Mouse (Mus musculus): ENCODE measurements at regions not wholly inside any gene's neighbourhood (a gene's known extent, or its start where the extent isn't known, plus 50 kb on each side); places are given as distances from the start of the nearest gene placed in this dataset.

GRCm38 (mm10) chr2:131769656-131770210 lies 89.8 kb downstream of the Erv3 start:
- Histone ChIP-seq H3K27me3 (replicated peaks; ENCODE audit: control insufficient read depth, insufficient read depth, low read length) (no peaks in the 10 kb centered on the region), H3K4me1 (replicated peaks; ENCODE audit: control insufficient read depth, insufficient read depth, low read length) (no peaks in the 10 kb centered on the region), H3K4me2 (ENCODE audit: low read length) (no peak overlapping the region), H3K4me3 (ENCODE audit: low read depth, low read length) (no peak overlapping the region), H3K36me3 (ENCODE audit: control insufficient read depth, insufficient read depth, low read length) (no peaks in the 10 kb centered on the region), H3K9ac (ENCODE audit: low read length) (no peak overlapping the region), H3K9me3 (ENCODE audit: control insufficient read depth, low read length) (no peaks in the 10 kb centered on the region), H3K27ac (ENCODE audit: low read depth) (no peak overlapping the region)
- ATAC-seq (replicated peaks; ENCODE audit: low FRiP score, low TSS enrichment, low read depth) (no peak), DNase-seq (ENCODE audit: low spot score) (no peak)
- 79% methylated on average over 9 of the region's 9 CpGs for WGBS

- H3K27ac ChIP-seq (ENCODE audit: low read depth) = no peak overlapping the region
- no peak for DNase-seq (ENCODE audit: low spot score)
- H3K9ac ChIP-seq (ENCODE audit: low read length) = no peak overlapping the region
- H3K4me2 ChIP-seq (ENCODE audit: low read length) = no peak overlapping the region
- H3K9me3 ChIP-seq (ENCODE audit: control insufficient read depth, low read length) = no peaks in the 10 kb centered on the region
- 95% methylated on average over 9 of the region's 9 CpGs for WGBS
- H3K4me1 ChIP-seq (replicated peaks; ENCODE audit: control insufficient read depth, insufficient read depth, low read length) = no peaks in the 10 kb centered on the region
- ATAC-seq (replicated peaks; ENCODE audit: low FRiP score, low TSS enrichment, low read depth) = no peak
- no peaks in the 10 kb centered on the region for H3K27me3 ChIP-seq (replicated peaks; ENCODE audit: control insufficient read depth, insufficient read depth, low read length)
- H3K36me3 ChIP-seq (ENCODE audit: control insufficient read depth, insufficient read depth, low read length) = no peaks in the 10 kb centered on the region
- H3K4me3 ChIP-seq (ENCODE audit: low read depth, low read length) = no peak overlapping the region
These were observed 93.0 kb downstream of the Erv3 start for GRCm38 (mm10) chr2:131766500-131766899.

- 81% methylated on average over 2 of the region's 2 CpGs for WGBS
- Histone ChIP-seq H3K4me2 (ENCODE audit: low read length) (no peak overlapping the region), H3K36me3 (ENCODE audit: control insufficient read depth, insufficient read depth, low read length) (no peaks in the 10 kb centered on the region), H3K9me3 (ENCODE audit: control insufficient read depth, low read length) (no peaks in the 10 kb centered on the region), H3K4me1 (replicated peaks; ENCODE audit: control insufficient read depth, insufficient read depth, low read length) (no peaks in the 10 kb centered on the region), H3K27me3 (replicated peaks; ENCODE audit: control insufficient read depth, insufficient read depth, low read length) (no peaks in the 10 kb centered on the region), H3K4me3 (ENCODE audit: low read depth, low read length) (no peak overlapping the region), H3K27ac (ENCODE audit: low read depth) (no peak overlapping the region), H3K9ac (ENCODE audit: low read length) (no peak overlapping the region)
- ATAC-seq (replicated peaks; ENCODE audit: low FRiP score, low TSS enrichment, low read depth) (no peak), DNase-seq (ENCODE audit: low spot score) (no peak)
These were observed 98.0 kb downstream of the Erv3 start for GRCm38 (mm10) chr2:131761507-131761906.

GRCm38 (mm10) chr2:131757183-131757903 lies 102.2 kb downstream of the Erv3 start:
- H3K9me3 ChIP-seq (ENCODE audit: control insufficient read depth, low read length) = 0 out of 2 replicates have a peak, but pooled peaks cover 2% of the 10 kb centered on the region
- DNase-seq (ENCODE audit: low spot score) = no peak
- no peaks in the 10 kb centered on the region for H3K27me3 ChIP-seq (replicated peaks; ENCODE audit: control insufficient read depth, insufficient read depth, low read length)
- H3K27ac ChIP-seq (ENCODE audit: low read depth) = no peak overlapping the region
- H3K36me3 ChIP-seq (ENCODE audit: control insufficient read depth, insufficient read depth, low read length) = no peaks in the 10 kb centered on the region
- WGBS = 75% methylated on average over 7 of the region's 7 CpGs
- no peak overlapping the region for H3K4me3 ChIP-seq (ENCODE audit: low read depth, low read length)
- no peak overlapping the region for H3K9ac ChIP-seq (ENCODE audit: low read length)
- no peak for ATAC-seq (replicated peaks; ENCODE audit: low FRiP score, low TSS enrichment, low read depth)
- no peak overlapping the region for H3K4me2 ChIP-seq (ENCODE audit: low read length)
- H3K4me1 ChIP-seq (replicated peaks; ENCODE audit: control insufficient read depth, insufficient read depth, low read length) = no peaks in the 10 kb centered on the region

GRCm38 (mm10) chr2:131755107-131755506 lies 104.4 kb downstream of the Erv3 start:
- DNase-seq (ENCODE audit: low spot score) (no peak), ATAC-seq (replicated peaks; ENCODE audit: low FRiP score, low TSS enrichment, low read depth) (no peak)
- no peaks in the 10 kb centered on the region for H3K36me3 ChIP-seq (ENCODE audit: control insufficient read depth, insufficient read depth, low read length)
- H3K9me3 ChIP-seq (ENCODE audit: control insufficient read depth, low read length) = 0 out of 2 replicates have a peak, but pooled peaks cover 2% of the 10 kb centered on the region
- H3K27ac ChIP-seq (ENCODE audit: low read depth) = no peak overlapping the region
- WGBS = 49% methylated on average over 2 of the region's 2 CpGs
- no peak overlapping the region for H3K4me2 ChIP-seq (ENCODE audit: low read length)
- no peaks in the 10 kb centered on the region for H3K4me1 ChIP-seq (replicated peaks; ENCODE audit: control insufficient read depth, insufficient read depth, low read length)
- no peaks in the 10 kb centered on the region for H3K27me3 ChIP-seq (replicated peaks; ENCODE audit: control insufficient read depth, insufficient read depth, low read length)
- no peak overlapping the region for H3K9ac ChIP-seq (ENCODE audit: low read length)
- no peak overlapping the region for H3K4me3 ChIP-seq (ENCODE audit: low read depth, low read length)

GRCm38 (mm10) chr2:131753436-131753835 lies 106.1 kb downstream of the Erv3 start:
- Histone ChIP-seq H3K36me3 (ENCODE audit: control insufficient read depth, insufficient read depth, low read length) (no peaks in the 10 kb centered on the region), H3K9me3 (ENCODE audit: control insufficient read depth, low read length) (0 out of 2 replicates have a peak, but pooled peaks cover 2% of the 10 kb centered on the region), H3K9ac (ENCODE audit: low read length) (no peak overlapping the region), H3K4me2 (ENCODE audit: low read length) (no peak overlapping the region), H3K27ac (ENCODE audit: low read depth) (no peak overlapping the region), H3K4me1 (replicated peaks; ENCODE audit: control insufficient read depth, insufficient read depth, low read length) (no peaks in the 10 kb centered on the region), H3K4me3 (ENCODE audit: low read depth, low read length) (no peak overlapping the region), H3K27me3 (replicated peaks; ENCODE audit: control insufficient read depth, insufficient read depth, low read length) (no peaks in the 10 kb centered on the region)
- no peak for DNase-seq (ENCODE audit: low spot score)
- WGBS = 64% methylated on average over 2 of the region's 2 CpGs
- no peak for ATAC-seq (replicated peaks; ENCODE audit: low FRiP score, low TSS enrichment, low read depth)

- H3K36me3 ChIP-seq (ENCODE audit: control insufficient read depth, insufficient read depth, low read length) = no peaks in the 10 kb centered on the region
- no peak for ATAC-seq (replicated peaks; ENCODE audit: low FRiP score, low TSS enrichment, low read depth)
- H3K4me2 ChIP-seq (ENCODE audit: low read length) = no peak overlapping the region
- WGBS = 58% methylated on average over 6 of the region's 6 CpGs
- no peak for DNase-seq (ENCODE audit: low spot score)
- no peak overlapping the region for H3K4me3 ChIP-seq (ENCODE audit: low read depth, low read length)
- H3K27me3 ChIP-seq (replicated peaks; ENCODE audit: control insufficient read depth, insufficient read depth, low read length) = no peaks in the 10 kb centered on the region
- H3K27ac ChIP-seq (ENCODE audit: low read depth) = no peak overlapping the region
- H3K9ac ChIP-seq (ENCODE audit: low read length) = no peak overlapping the region
- 0 out of 2 replicates have a peak, but pooled peaks cover 2% of the 10 kb centered on the region for H3K9me3 ChIP-seq (ENCODE audit: control insufficient read depth, low read length)
- no peaks in the 10 kb centered on the region for H3K4me1 ChIP-seq (replicated peaks; ENCODE audit: control insufficient read depth, insufficient read depth, low read length)
These were observed 108.9 kb downstream of the Erv3 start for GRCm38 (mm10) chr2:131750679-131751078.

GRCm38 (mm10) chr2:131750206-131750605 lies 109.3 kb downstream of the Erv3 start:
- Histone ChIP-seq H3K36me3 (ENCODE audit: control insufficient read depth, insufficient read depth, low read length) (no peaks in the 10 kb centered on the region), H3K27me3 (replicated peaks; ENCODE audit: control insufficient read depth, insufficient read depth, low read length) (no peaks in the 10 kb centered on the region), H3K9me3 (ENCODE audit: control insufficient read depth, low read length) (0 out of 2 replicates have a peak, but pooled peaks cover 2% of the 10 kb centered on the region), H3K4me1 (replicated peaks; ENCODE audit: control insufficient read depth, insufficient read depth, low read length) (no peaks in the 10 kb centered on the region), H3K9ac (ENCODE audit: low read length) (no peak overlapping the region), H3K4me2 (ENCODE audit: low read length) (no peak overlapping the region), H3K4me3 (ENCODE audit: low read depth, low read length) (no peak overlapping the region), H3K27ac (ENCODE audit: low read depth) (no peak overlapping the region)
- no peak for ATAC-seq (replicated peaks; ENCODE audit: low FRiP score, low TSS enrichment, low read depth)
- DNase-seq (ENCODE audit: low spot score) = no peak
- 34% methylated on average over 4 of the region's 4 CpGs for WGBS

- WGBS = 77% methylated on average over 3 of the region's 3 CpGs
- H3K4me2 ChIP-seq (ENCODE audit: low read length) = no peak overlapping the region
- DNase-seq (ENCODE audit: low spot score) = no peak
These were observed 109.8 kb downstream of the Erv3 start for GRCm38 (mm10) chr2:131749746-131750145.

More at GRCm38 (mm10) chr2:131749746-131750145, 109.8 kb downstream of the Erv3 start:
- Histone ChIP-seq H3K27ac (ENCODE audit: low read depth) (no peak overlapping the region), H3K27me3 (replicated peaks; ENCODE audit: control insufficient read depth, insufficient read depth, low read length) (no peaks in the 10 kb centered on the region), H3K4me1 (replicated peaks; ENCODE audit: control insufficient read depth, insufficient read depth, low read length) (no peaks in the 10 kb centered on the region), H3K9ac (ENCODE audit: low read length) (no peak overlapping the region), H3K36me3 (ENCODE audit: control insufficient read depth, insufficient read depth, low read length) (no peaks in the 10 kb centered on the region), H3K4me3 (ENCODE audit: low read depth, low read length) (no peak overlapping the region), H3K9me3 (ENCODE audit: control insufficient read depth, low read length) (0 out of 2 replicates have a peak, but pooled peaks cover 2% of the 10 kb centered on the region)
- no peak for ATAC-seq (replicated peaks; ENCODE audit: low FRiP score, low TSS enrichment, low read depth)
